Mouse (Mus musculus) E14TG2a.4 (cell line): ENCODE results near the gene Foxp1.

ENCODE experiments used
- H3K27me3 ChIP-seq: 2 replicates; pipeline ENCODE4 v1.6.1; 2014; ENCODE audit warnings: low read length, control low read depth; ENCODE audit not compliant: insufficient read depth
- H3K36me3 ChIP-seq: 2 replicates; pipeline ENCODE4 v1.6.1; 2014; ENCODE audit warnings: low read length, control low read depth; ENCODE audit not compliant: insufficient read depth
- H3K4me1 ChIP-seq: replicated peaks from 2 replicates; pipeline ENCODE4 v1.6.1; 2014; ENCODE audit warnings: low read depth, low read length, control low read depth
- H3K4me3 ChIP-seq: replicated peaks from 2 replicates; pipeline ENCODE4 v1.5.1; 2014; ENCODE audit warnings: mild to moderate bottlenecking, low read length
- H3K9me3 ChIP-seq: 2 replicates; pipeline ENCODE4 v1.6.1; 2014; ENCODE audit warnings: low read length, control low read depth
- CTCF ChIP-seq: conservative IDR thresholded peaks from 2 replicates; pipeline ENCODE4 v1.5.1; 2014; ENCODE audit warnings: low read length
- NANOG ChIP-seq: IDR thresholded peaks from 2 replicates; pipeline ENCODE4 v1.6.1; 2014; ENCODE audit warnings: borderline replicate concordance, low read length, mixed read lengths
- POU5F1 ChIP-seq: IDR thresholded peaks from 2 replicates; pipeline ENCODE4 v1.6.1; 2014; ENCODE audit warnings: low read length, borderline replicate concordance

Gene Foxp1

DNA sequence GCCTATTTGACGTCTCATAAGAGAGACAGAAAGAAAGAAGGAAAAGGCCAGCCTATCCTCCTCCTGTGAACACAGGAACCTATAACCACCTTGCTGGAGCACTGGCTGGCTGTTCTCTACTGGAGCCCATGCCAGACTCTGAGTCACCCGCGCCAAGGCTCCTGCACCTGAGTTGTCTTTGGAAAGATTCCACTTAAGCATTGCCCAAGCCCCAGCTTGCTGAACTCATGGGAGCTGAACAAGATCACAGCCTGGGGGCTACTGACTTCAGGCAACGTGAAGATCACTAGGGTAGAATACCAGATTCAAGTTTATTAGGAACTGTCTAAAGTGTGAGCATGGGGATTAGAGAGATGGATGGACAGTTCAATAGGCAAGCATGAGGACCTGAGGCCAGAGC, 437.6 kb downstream of the Foxp1 start:
- H3K9me3 ChIP-seq: no peaks in the 10 kb centered on the region
- TF ChIP-seq CTCF: no peak
- TF ChIP-seq POU5F1: no peak
- TF ChIP-seq NANOG: no peak
- peaks cover 8% of the 10 kb centered on the region; the same call in 1 of the 2 replicates for H3K4me1 ChIP-seq
- no peak overlapping the region for H3K4me3 ChIP-seq
- H3K27me3 ChIP-seq: 0 out of 2 replicates have a peak, but pooled peaks cover 2% of the 10 kb centered on the region
- no peaks in the 10 kb centered on the region for H3K36me3 ChIP-seq

GRCm38 (mm10) chr6:99081259-99081658, 441.3 kb downstream of the Foxp1 start:
- H3K4me1 ChIP-seq: peaks cover 17% of the 10 kb centered on the region
- H3K27me3 ChIP-seq: 0 out of 2 replicates have a peak, but pooled peaks cover 2% of the 10 kb centered on the region
- H3K9me3 ChIP-seq: no peaks in the 10 kb centered on the region
- no peak overlapping the region for H3K4me3 ChIP-seq
- no peaks in the 10 kb centered on the region for H3K36me3 ChIP-seq
- no peak for TF ChIP-seq CTCF
- no peak for TF ChIP-seq POU5F1
- no peak for TF ChIP-seq NANOG

DNA sequence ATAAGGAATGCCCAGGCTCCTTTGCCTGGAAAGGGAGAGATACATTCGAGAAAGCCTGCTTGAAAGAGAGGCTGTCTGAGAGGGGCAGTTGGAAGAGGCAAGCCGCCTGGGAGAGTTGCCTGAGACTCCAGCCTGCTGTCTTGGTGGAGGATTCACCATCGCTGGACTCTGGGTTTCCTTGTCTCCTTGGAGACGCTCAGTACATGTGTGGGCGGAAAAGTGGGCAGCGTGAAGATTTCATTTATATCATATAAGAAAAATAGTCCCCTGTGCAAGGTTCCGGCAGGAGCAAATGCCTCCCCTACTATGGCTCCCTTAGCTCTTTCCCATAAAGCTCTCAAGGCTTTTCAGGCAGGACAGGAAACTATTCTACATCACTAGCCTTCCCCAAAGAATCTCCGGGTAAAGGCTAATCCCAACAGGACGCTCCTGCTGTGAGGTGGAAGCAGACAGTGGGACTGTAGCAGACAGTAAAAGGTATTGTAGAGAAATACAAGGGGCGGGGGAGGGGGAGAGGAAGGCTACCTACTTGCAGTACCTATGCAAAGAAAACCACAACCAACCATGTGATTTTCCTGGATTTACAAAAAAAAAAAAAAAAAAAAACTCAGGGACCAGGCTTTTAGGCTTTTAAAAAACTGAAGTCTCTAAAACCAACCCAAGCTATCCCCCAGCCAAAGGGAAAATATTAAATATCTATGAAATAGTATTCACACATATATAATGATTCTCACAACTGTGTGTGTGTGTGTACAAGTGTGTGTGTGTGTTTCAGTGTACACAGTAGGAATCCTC, 443.3 kb downstream of the Foxp1 start:
- TF ChIP-seq NANOG (no peak), CTCF (no peak), POU5F1 (no peak)
- Histone ChIP-seq H3K36me3 (no peaks in the 10 kb centered on the region), H3K9me3 (peaks cover 10% of the 10 kb centered on the region), H3K27me3 (0 out of 2 replicates have a peak, but pooled peaks cover 2% of the 10 kb centered on the region), H3K4me1 (peaks cover 17% of the 10 kb centered on the region), H3K4me3 (peak overlapping the region; percentile 51)

DNA sequence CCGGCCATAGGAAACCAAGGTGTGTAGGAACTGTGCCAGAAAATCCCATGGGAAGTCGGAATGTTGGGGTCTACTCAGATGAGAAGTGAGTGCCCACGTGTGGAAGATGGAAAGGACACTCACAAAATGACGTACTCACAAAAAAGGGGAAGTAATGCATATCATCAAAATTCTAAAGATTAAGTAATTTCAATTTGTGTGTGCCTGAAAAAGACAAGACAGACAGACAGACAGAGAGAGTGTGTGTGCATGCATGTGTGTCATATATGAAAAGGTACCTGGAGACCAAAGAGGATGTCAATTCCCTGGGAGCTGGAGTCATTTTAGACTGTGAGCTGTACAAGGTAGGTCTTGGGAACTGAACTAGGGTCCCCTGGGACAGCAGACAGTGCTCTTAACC, 444.4 kb downstream of the Foxp1 start:
- Histone ChIP-seq H3K27me3 (no peaks in the 10 kb centered on the region), H3K36me3 (no peaks in the 10 kb centered on the region), H3K4me3 (no peak overlapping the region), H3K4me1 (peaks cover 17% of the 10 kb centered on the region), H3K9me3 (peaks cover 10% of the 10 kb centered on the region)
- TF ChIP-seq POU5F1 (no peak), CTCF (no peak)

- no peak for TF ChIP-seq CTCF
- no peak for TF ChIP-seq NANOG
Measured at GRCm38 (mm10) chr6:99073303-99074271, 448.9 kb downstream of the Foxp1 start.

GRCm38 (mm10) chr6:99070710-99071109, 451.8 kb downstream of the Foxp1 start:
- Histone ChIP-seq H3K9me3 (peaks cover 10% of the 10 kb centered on the region), H3K27me3 (no peaks in the 10 kb centered on the region), H3K4me3 (no peak overlapping the region), H3K4me1 (peaks cover 4% of the 10 kb centered on the region), H3K36me3 (no peaks in the 10 kb centered on the region)
- TF ChIP-seq CTCF (no peak), NANOG (no peak), POU5F1 (no peak)

More at GRCm38 (mm10) chr6:99073303-99074271, 448.9 kb downstream of the Foxp1 start:
- peaks cover 6% of the 10 kb centered on the region for H3K4me1 ChIP-seq
- H3K27me3 ChIP-seq: no peaks in the 10 kb centered on the region
- peaks cover 10% of the 10 kb centered on the region for H3K9me3 ChIP-seq
- no peak overlapping the region for H3K4me3 ChIP-seq
- no peaks in the 10 kb centered on the region for H3K36me3 ChIP-seq

DNA sequence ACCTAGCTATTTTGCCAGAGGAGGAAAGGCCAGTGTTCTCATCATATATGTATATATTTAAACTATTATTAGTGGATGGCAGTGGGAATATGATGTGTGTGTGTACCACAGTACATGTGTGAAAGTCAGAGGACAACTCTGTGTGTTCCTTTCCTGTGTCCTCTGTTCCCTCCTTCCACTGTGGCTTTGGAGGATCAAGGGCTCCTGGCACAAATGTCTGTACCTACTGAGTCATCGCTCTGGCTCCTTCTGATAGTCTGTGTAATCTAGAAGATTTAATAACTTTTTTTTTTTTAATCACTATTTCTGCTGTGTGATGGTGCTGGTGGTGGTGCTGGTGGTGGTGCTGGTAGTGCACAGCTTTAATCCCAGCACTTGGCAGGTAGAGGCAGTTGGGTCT, 452.8 kb downstream of the Foxp1 start:
- peaks cover 4% of the 10 kb centered on the region for H3K4me1 ChIP-seq
- H3K27me3 ChIP-seq: no peaks in the 10 kb centered on the region
- H3K36me3 ChIP-seq: no peaks in the 10 kb centered on the region
- no peak for TF ChIP-seq CTCF
- TF ChIP-seq POU5F1: no peak
- peaks cover 5% of the 10 kb centered on the region for H3K9me3 ChIP-seq
- H3K4me3 ChIP-seq: no peak overlapping the region

- peaks cover 8% of the 10 kb centered on the region for H3K4me1 ChIP-seq
Measured at GRCm38 (mm10) chr6:99065569-99066353, 456.8 kb downstream of the Foxp1 start.

More at GRCm38 (mm10) chr6:99065569-99066353, 456.8 kb downstream of the Foxp1 start:
- no peak for TF ChIP-seq CTCF
- TF ChIP-seq POU5F1: no peak
- no peak for TF ChIP-seq NANOG
- Histone ChIP-seq H3K9me3 (no peaks in the 10 kb centered on the region), H3K4me3 (no peak overlapping the region), H3K36me3 (no peaks in the 10 kb centered on the region), H3K27me3 (peaks cover 15% of the 10 kb centered on the region)
